Mouse (Mus musculus): ENCODE data around the gene Calca.
"Not testable (repeated sequence)": the region's sequence is repeated elsewhere in the genome, so short reads cannot be mapped to it uniquely, and the experiment has no call there.

The Calca gene

DNA sequence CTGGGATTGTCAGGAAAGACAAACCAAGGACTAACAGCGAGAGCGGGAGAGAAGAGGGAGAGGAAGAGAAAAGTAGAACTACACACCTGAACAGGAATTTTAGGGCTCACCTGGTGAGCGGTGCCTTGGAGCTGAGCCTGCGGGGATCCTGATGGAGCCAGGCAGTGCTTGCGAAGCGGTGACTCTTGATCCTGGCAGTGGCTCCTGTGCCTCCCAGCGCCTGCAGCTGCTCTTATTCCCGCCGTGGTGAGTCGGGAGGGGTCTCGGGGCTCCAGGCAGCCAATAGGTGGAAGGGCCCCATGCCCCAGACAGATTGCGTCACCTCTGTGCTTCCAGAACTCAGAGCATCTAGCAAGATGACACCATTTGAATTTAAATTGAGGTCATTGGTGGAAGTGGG, at the start of gene Calca:
Calca (minus strand) TSS at position 256 of the 400 bp plus-strand sequence.
- peak; percentile 35 for DNase-seq (ENCODE audit: low read depth, low spot score)

DNA sequence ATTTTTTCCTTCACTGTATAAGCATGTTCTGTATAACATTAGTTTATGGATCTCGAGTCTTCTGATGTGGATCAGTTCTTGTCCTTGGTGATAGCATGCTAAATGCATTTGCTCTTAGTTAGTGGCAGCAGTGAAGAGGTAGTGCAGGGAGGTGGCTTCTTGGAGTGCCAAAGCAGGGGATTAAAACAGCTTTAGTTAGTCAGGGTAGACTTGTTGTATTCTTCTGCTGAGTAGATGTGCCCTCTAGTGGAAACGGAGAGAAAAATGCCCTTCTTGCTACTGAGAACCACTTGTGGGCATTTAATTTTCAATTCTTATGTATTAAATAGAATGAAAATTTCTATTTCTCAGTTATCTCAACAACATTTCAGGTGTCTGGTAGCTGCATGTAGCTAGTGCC, 36.5 kb upstream of the Calca start:
- peak; percentile 70 for DNase-seq (ENCODE audit: low read depth, low spot score)

DNA sequence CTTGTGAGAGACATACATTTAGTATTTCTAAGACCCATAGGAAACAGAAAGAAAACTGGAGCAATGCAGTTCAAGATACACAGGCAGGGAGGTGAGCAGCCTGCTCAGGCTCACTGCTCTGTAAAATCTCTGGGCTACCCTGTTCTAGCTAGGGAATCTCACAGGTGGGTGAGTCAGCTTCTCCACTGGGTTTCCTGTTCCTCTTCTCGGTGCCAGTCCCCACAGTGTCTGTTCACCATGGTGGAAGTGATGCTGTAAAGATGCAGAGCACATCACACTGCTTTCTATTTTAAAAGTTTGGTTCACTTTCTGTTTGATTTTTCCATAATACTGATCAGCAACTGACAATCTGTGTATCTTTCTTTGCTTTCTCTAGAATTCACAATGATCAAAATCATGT, 35.2 kb upstream of the Calca start:
- no peak for DNase-seq (ENCODE audit: low read depth, low spot score)

DNA sequence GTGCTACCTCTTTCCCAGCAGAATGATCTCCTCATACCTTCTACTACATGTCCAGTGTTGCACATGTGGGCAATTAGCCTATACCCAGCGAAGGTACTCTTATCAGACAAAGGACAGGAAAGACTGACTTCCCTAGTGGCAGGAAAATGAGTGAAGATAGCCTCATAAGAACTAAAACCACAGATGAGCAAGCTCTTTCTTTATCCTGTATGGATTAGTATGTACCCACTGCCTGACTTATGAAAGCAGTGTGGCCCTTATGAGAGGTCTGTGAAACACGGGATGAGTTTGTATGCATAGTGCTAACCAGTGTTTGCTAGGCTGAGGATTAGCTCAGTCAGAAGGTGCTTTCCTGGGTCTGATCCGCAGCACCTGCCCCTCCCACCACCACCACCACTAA, 13.6 kb upstream of the Calca start:
- DNase-seq (ENCODE audit: low read depth, low spot score) = no peak

DNA sequence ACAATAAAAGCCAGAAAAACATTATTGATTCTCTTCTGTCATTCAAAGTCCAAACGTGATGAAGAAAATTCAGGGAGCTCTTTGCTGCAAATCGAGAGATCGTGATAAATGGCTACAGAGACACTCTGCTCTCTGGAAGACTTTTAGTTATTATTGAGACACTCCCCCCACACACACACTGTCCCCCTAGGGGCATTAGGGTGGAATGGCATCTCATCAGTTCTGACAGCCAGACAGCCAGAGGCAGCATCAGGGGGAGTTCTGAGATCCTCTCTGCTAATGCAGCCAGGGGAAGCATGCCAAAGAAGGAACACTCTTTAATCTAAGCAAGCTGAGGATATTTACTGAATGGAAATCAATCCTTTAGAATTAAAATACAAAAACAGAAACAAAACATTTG, 12.6 kb upstream of the Calca start:
- no peak for DNase-seq (ENCODE audit: low read depth, low spot score)

DNA sequence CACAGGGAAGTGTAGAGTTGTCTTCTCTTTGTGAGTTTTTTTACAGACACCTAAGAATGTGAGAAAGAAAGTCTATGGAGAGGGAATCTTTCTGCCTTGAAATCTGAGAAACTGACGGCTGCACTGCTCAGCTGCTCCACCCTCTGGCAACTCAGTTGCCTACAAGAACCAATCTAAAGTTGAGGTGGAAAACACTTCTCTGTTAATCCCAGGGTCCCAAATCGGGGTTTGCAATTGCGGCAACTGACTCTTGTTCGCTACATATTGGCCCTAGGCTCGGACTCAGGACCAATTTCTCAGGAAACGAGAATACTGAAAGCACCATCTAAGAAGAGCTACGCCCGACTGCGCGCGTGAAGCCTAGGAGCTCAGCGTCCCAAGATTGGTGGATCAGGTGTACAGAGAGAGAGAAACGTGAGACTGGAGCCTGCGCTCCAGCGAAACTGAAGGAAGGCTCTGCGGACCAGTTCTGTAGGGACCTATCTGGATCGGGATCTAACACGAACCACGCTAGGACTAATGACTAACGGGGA, 522 bp downstream of the Calca start:
- peak; percentile 73 for DNase-seq (ENCODE audit: low read depth, low spot score)

DNA sequence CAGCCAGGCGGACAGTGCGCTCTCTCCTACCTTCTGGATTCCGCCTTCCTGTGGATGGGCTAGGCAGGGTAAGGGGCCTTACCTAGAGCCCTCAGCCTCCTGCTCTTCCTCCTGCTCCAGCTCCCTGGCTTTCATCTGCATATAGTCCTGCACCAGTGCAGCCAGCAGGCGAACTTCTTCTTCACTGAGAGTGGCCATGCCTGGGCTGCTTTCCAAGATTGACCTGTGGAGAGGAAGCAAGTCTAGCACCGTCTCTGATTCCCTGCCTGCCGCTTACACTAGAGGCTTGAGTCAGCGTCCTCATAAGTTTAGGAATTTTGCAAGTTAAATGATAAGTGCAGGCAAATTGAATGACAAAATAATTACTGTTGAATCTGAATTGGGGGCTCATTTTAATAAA, 1.8 kb downstream of the Calca start:
- no peak for DNase-seq (ENCODE audit: low read depth, low spot score)

DNA sequence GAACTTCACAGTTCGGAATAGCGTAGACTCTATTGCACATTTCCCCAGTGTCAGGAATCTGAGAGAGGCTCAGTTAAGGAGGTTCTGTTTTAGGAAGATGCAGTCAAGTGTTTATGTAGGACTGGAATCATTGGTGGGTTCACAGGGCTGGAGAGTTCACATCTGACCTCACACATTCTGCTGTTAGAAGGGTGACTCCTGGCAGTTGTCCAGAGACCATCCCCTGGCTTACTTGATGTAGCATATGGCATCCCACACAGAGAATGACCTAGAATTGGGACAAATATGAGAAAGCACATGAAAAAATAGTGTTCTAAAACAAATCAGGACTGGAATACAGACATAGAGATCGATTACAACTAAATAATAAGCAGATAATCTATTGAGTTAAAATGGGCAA, 10.2 kb downstream of the Calca start:
- DNase-seq (ENCODE audit: low read depth, low spot score) = no peak

DNA sequence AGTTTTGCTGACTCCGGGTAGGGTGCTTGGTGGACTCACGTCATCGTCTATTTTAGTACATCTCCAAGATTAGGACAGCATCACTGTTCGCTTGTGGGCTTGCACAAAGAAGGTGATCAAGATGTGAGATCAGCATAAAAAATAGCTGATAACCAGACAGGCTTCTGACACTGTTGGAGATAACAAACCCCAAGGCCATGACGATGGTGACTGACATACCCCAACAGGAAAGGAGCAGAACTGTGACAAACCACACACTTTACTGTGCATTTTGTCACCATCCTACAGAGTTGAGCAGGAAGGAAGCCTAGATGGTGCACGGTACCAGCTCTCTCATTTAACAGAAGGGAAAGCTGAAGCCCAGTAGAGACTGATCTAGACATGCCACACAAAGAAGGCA, 19.4 kb downstream of the Calca start:
- no peak for DNase-seq (ENCODE audit: low read depth, low spot score)

DNA sequence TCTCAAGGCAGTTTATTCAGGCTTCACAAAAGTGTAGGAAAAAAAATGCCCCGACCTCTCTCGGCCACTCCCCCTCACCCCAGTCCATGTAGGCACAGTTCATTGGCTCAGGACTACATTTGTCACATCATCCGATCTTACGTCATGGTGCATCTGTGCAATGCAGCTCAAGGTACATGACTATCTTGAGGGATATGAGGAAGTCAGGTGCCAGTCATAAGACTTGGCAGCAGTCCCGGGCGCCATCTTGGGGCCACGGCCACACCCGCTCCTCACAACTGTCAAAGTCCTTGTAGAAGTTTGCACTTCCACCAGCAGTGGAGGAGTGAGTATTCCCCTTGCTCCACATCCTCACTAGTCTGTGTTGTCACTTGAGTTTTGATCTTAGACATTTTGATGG, 41.8 kb downstream of the Calca start:
- not testable (repeated sequence) for DNase-seq (ENCODE audit: low read depth, low spot score)

DNA sequence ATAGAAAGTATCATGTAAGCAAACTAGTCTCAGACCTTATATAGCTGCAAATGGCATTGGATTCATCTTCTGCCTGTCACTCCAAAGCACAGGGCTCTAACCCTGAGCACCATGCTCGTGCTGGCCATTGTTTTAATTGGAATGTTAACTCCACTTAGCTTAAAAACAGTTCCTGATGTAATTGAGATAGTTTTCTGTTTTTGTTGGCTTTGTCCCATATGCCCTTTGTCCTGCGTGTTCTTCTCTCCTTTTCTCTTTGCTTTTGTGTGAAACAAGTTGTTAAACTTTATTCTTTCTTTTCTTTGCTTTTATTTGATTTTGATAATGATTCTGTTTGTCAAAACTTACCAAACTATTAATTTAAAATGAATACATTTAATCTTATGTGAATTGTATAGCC, 53.7 kb downstream of the Calca start:
- no peak for DNase-seq (ENCODE audit: low read depth, low spot score)
